9 mouse cellular contexts compared by ENCODE assay signal in the genomic region with DNA sequence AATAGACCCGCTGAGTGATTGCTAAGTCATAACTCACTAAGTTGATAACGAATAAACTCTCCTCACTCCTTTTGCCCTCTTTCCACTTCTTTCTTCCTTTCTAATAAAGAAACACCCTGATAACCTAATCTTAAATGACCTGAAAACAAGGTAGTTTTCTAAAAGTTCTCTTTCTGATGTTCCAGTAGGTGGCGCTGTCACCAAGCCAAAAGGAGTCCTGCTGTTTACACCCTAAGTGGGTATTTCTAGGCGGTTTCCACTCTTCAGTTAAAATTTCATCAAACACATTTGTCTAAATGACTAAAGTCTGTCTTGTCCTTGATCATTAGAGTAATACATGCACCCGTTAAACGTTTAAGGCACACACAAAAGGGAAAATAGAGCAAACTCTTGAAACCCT. TPM values are rescaled to one million over a fixed set of nuclear protein-coding genes. Genes with fewer than 3 reads are reported as not detected.
A peak's percentile ranks its signal among the peaks of the same experiment; 100 is the strongest.
DNase-seq lines count a peak whose midpoint lies in the region; ATAC-seq and TF ChIP-seq lines count a peak whose summit lies in the region.
"Had no signal": no experiment of that assay in that cellular context is flagged by ENCODE, and none has a peak within 500 bp of the region (broad histone marks: within the 10 kb centered on the region; RNA-seq: fewer than 3 reads in every experiment).

No protein-coding gene starts in this region.

- H3K4me3 ChIP-seq in heart, embryonic 12.5 days, result no peak overlapping the region
- no peak overlapping the region for H3K4me3 ChIP-seq in limb, embryonic 14.5 days (replicated peaks; ENCODE audit: low read length)

- H3K27ac ChIP-seq in heart, embryonic 12.5 days (ENCODE audit: poor library complexity, severe bottlenecking), result no peak overlapping the region
- H3K27ac ChIP-seq in limb, embryonic 14.5 days (replicated peaks; ENCODE audit: low read depth, low read length), result no peak overlapping the region

- peaks cover 10% of the 10 kb centered on the region; the same call in 1 of the 2 replicates for H3K27me3 ChIP-seq in heart, embryonic 12.5 days (replicated peaks)
- H3K27me3 ChIP-seq in limb, embryonic 14.5 days (ENCODE audit: control insufficient read depth, insufficient read depth, low read length), result no peaks in the 10 kb centered on the region

- TF ChIP-seq POLR2A in brain, embryonic 14.5 days (IDR thresholded peaks at IDR 0.05; ENCODE audit: borderline replicate concordance, extremely low read depth, insufficient read depth, insufficient read length, poor library complexity, severe bottlenecking), result no peak
- TF ChIP-seq POLR2A in limb, embryonic 14.5 days (IDR thresholded peaks at IDR 0.05; ENCODE audit: borderline replicate concordance, extremely low read depth, insufficient read depth, insufficient read length), result no peak

- WGBS in heart, embryonic 12.5 days, result 20% methylated on average over 6 of the region's 6 CpGs
- WGBS in limb, embryonic 14.5 days, result 21% methylated on average over 6 of the region's 6 CpGs

- H3K9ac ChIP-seq in heart, embryonic 12.5 days, result no peak overlapping the region
- no peak overlapping the region for H3K9ac ChIP-seq in limb, embryonic 14.5 days (ENCODE audit: low read depth, low read length, severe bottlenecking)

- intact Hi-C loops in heart, postnatal 10 days (cut with DNase I), result loop anchor here (1.0 kb wide), 1 partner anchor 50 kb away; no protein-coding TSS in a partner anchor

- no peak overlapping the region for H3K4me2 ChIP-seq in heart, embryonic 12.5 days
- no peak overlapping the region for H3K4me2 ChIP-seq in limb, embryonic 14.5 days (replicated peaks; ENCODE audit: low read depth, low read length, severe bottlenecking)

- peak; percentile 60; the same call in 1 of the 2 replicates for TF ChIP-seq CTCF in brain, embryonic 14.5 days (IDR thresholded peaks at IDR 0.05; ENCODE audit: borderline replicate concordance, extremely low read depth, insufficient read depth, insufficient read length)

- H3K4me1 ChIP-seq in heart, embryonic 12.5 days (replicated peaks), result no peaks in the 10 kb centered on the region
- no peaks in the 10 kb centered on the region for H3K4me1 ChIP-seq in limb, embryonic 14.5 days (ENCODE audit: control insufficient read depth, insufficient read depth, low read length)

- ATAC-seq in heart, embryonic 12.5 days (ENCODE audit: insufficient number of reproducible peaks, low FRiP score), result no peak
- ATAC-seq in limb, embryonic 14.5 days (ENCODE audit: low FRiP score, low read depth), result no peak
- ATAC-seq in megakaryocyte-erythroid progenitor cell, adult 5-6 weeks (replicated peaks; ENCODE audit: low FRiP score, low TSS enrichment, poor library complexity, severe bottlenecking), result no peak

- H3K36me3 ChIP-seq in heart, embryonic 12.5 days, result no peaks in the 10 kb centered on the region
- H3K36me3 ChIP-seq in limb, embryonic 14.5 days (ENCODE audit: control insufficient read depth, insufficient read depth, low read length), result no peaks in the 10 kb centered on the region

- DNase-seq in heart, postnatal 10 days, result peak; percentile 29 to 64
- peak; percentile 54 for DNase-seq in right cerebral cortex, adult 18-20 months
- DNase-seq in right cerebral cortex, postnatal 25 days, result no peak
- DNase-seq in brain, embryonic 14.5 days (ENCODE audit: low read depth), result peak; percentile 72
- peak; percentile 48 for DNase-seq in limb, embryonic 14.5 days (ENCODE audit: low spot score)
- peak; percentile 9 for DNase-seq in yolk sac, embryonic 10.5 days (ENCODE audit: low spot score)

- no peaks in the 10 kb centered on the region for H3K9me3 ChIP-seq in heart, embryonic 12.5 days (replicated peaks)
- no peaks in the 10 kb centered on the region for H3K9me3 ChIP-seq in limb, embryonic 14.5 days (ENCODE audit: control insufficient read depth, low read length)

RNA-seq across cellular contexts. Expression of a gene that starts 8.8 kb away (rescaled TPM):
- total RNA-seq in heart, postnatal 10 days (2021), result not detected
- not detected in 2 replicates for polyA plus RNA-seq in heart, embryonic 12.5 days (2016; fragmentation: Nextera tagmentation; extraction: Ambion mirVana)
- 0.04 and 0.05 TPM in 2 replicates for polyA plus RNA-seq in brain, embryonic 14.5 days (2012; rRNA removed)
- polyA plus RNA-seq in limb, embryonic 14.5 days (2012; rRNA removed), result 0.03 TPM in 1 of 2 replicates, not detected in the other
- 0.11 TPM in 1 of 2 replicates, not detected in the other for polyA plus RNA-seq in limb, embryonic 14.5 days (2014; fragmentation: Nextera tagmentation; extraction: Ambion mirVana)
- not detected in 2 replicates for total RNA-seq in megakaryocyte-erythroid progenitor cell, adult 5-6 weeks (2014; fragmentation: Nextera tagmentation)
- total RNA-seq in megakaryocyte-erythroid progenitor cell, adult 5-6 weeks (2017), result not detected in 2 replicates
- polyA plus RNA-seq: neural tube, embryonic 14.5 days had no signal

RNA-seq across cellular contexts. Expression of a gene that starts 24.1 kb away (rescaled TPM):
- total RNA-seq in heart, postnatal 10 days (2021), result 1 to 10 TPM; 6.8 to 9.7 TPM
- 16.6 and 18.8 TPM in 2 replicates for polyA plus RNA-seq in heart, embryonic 12.5 days (2016; fragmentation: Nextera tagmentation; extraction: Ambion mirVana)
- polyA plus RNA-seq in brain, embryonic 14.5 days (2012; rRNA removed), result 11.9 and 20.0 TPM in 2 replicates
- 131 and 242 TPM in 2 replicates for polyA plus RNA-seq in limb, embryonic 14.5 days (2012; rRNA removed)
- polyA plus RNA-seq in limb, embryonic 14.5 days (2014; fragmentation: Nextera tagmentation; extraction: Ambion mirVana), result 119 and 176 TPM in 2 replicates
- 0.59 and 4.9 TPM in 2 replicates for total RNA-seq in megakaryocyte-erythroid progenitor cell, adult 5-6 weeks (2014; fragmentation: Nextera tagmentation)
- total RNA-seq in megakaryocyte-erythroid progenitor cell, adult 5-6 weeks (2017), result not detected in 2 replicates

RNA-seq across cellular contexts. Expression of a gene that starts 24.7 kb away (rescaled TPM):
- under 1 TPM; 0.26 to 0.30 TPM for total RNA-seq in heart, postnatal 10 days (2021)
- polyA plus RNA-seq in heart, embryonic 12.5 days (2016; fragmentation: Nextera tagmentation; extraction: Ambion mirVana), result 3.6 and 4.1 TPM in 2 replicates
- 0.14 TPM in 1 of 2 replicates, not detected in the other for polyA plus RNA-seq in brain, embryonic 14.5 days (2012; rRNA removed)
- 0.24 and 0.26 TPM in 2 replicates for polyA plus RNA-seq in limb, embryonic 14.5 days (2012; rRNA removed)
- 0.26 and 0.37 TPM in 2 replicates for polyA plus RNA-seq in limb, embryonic 14.5 days (2014; fragmentation: Nextera tagmentation; extraction: Ambion mirVana)
- total RNA-seq in megakaryocyte-erythroid progenitor cell, adult 5-6 weeks (2014; fragmentation: Nextera tagmentation), result not detected in 2 replicates
- total RNA-seq in megakaryocyte-erythroid progenitor cell, adult 5-6 weeks (2017), result not detected in 2 replicates

RNA-seq across cellular contexts. Expression of a gene that starts 38.5 kb away (rescaled TPM):
- not detected for total RNA-seq in heart, postnatal 10 days (2021)
- polyA plus RNA-seq in heart, embryonic 12.5 days (2016; fragmentation: Nextera tagmentation; extraction: Ambion mirVana), result 0.12 and 0.20 TPM in 2 replicates
- polyA plus RNA-seq in brain, embryonic 14.5 days (2012; rRNA removed), result 0.23 and 0.25 TPM in 2 replicates
- polyA plus RNA-seq in limb, embryonic 14.5 days (2012; rRNA removed), result 0.16 and 0.22 TPM in 2 replicates
- polyA plus RNA-seq in limb, embryonic 14.5 days (2014; fragmentation: Nextera tagmentation; extraction: Ambion mirVana), result 0.28 TPM in 1 of 2 replicates, not detected in the other
- not detected in 2 replicates for total RNA-seq in megakaryocyte-erythroid progenitor cell, adult 5-6 weeks (2014; fragmentation: Nextera tagmentation)
- total RNA-seq in megakaryocyte-erythroid progenitor cell, adult 5-6 weeks (2017), result not detected in 2 replicates
